Mouse (Mus musculus) cortical plate, adult 2 months (tissue): Measurements from ENCODE around the gene Plekha7.

Source experiments
- CTCF ChIP-seq: fragments of 200-500 bp; IDR thresholded peaks from 2 replicates; pipeline ENCODE4 v1.5.1; 2011; ENCODE audit warnings: mild to moderate bottlenecking, control low read depth, low read length; ENCODE audit not compliant: insufficient read depth; ENCODE audit errors: extremely low read depth
- POLR2A ChIP-seq: fragments of 200-500 bp; IDR thresholded peaks from 2 replicates; pipeline ENCODE4 v1.6.1; 2011; ENCODE audit warnings: mild to moderate bottlenecking, low read length, control low read depth; ENCODE audit not compliant: insufficient read depth; ENCODE audit errors: extremely low read depth

GRCm38 (mm10) chr7:116168224-116168623 is 140.0 kb downstream of the Plekha7 start:
- TF ChIP-seq POLR2A: no peak
- no peak for TF ChIP-seq CTCF
